Mouse (Mus musculus) stomach, embryonic 15.5 days (tissue): ENCODE data around the gene Spin1. TPM values are rescaled to one million over a fixed set of nuclear protein-coding genes. Genes with fewer than 3 reads are reported as not detected.
A peak's percentile ranks its signal among the peaks of the same experiment; 100 is the strongest.
"Not testable (repeated sequence)": the region's sequence is repeated elsewhere in the genome, so short reads cannot be mapped to it uniquely, and the experiment has no call there.

Source experiments
- ATAC-seq: fragments of 200-750 bp; cut with Nextera tagmentation; 2 replicates; pipeline ENCODE4 v1.8.0; 2017; ENCODE audit warnings: low read depth, moderate number of reproducible peaks, moderate TSS enrichment; ENCODE audit not compliant: insufficient read depth, low FRiP score
- H3K27ac ChIP-seq: fragments of 300-500 bp; sonication (generic); 2 replicates; pipeline ENCODE4 v1.5.1; 2015; ENCODE audit warnings: mild to moderate bottlenecking, inconsistent platforms
- H3K27me3 ChIP-seq: fragments of 300-500 bp; sonication (generic); replicated peaks from 2 replicates; pipeline ENCODE4 v1.6.1; 2015; ENCODE audit warnings: inconsistent platforms
- H3K36me3 ChIP-seq: fragments of 300-500 bp; sonication (generic); 2 replicates; pipeline ENCODE4 v1.6.1; 2015; ENCODE audit warnings: inconsistent platforms
- H3K4me1 ChIP-seq: fragments of 300-500 bp; sonication (generic); 2 replicates; pipeline ENCODE4 v1.6.1; 2015; ENCODE audit warnings: inconsistent platforms
- H3K4me2 ChIP-seq: fragments of 300-500 bp; sonication (generic); 2 replicates; pipeline ENCODE4 v1.6.1; 2015; ENCODE audit warnings: mild to moderate bottlenecking, inconsistent platforms
- H3K4me3 ChIP-seq: fragments of 300-500 bp; sonication (generic); replicated peaks from 2 replicates; pipeline ENCODE4 v1.5.1; 2015; ENCODE audit warnings: inconsistent platforms
- H3K9ac ChIP-seq: fragments of 300-500 bp; sonication (generic); 2 replicates; pipeline ENCODE4 v1.6.1; 2015; ENCODE audit warnings: inconsistent platforms
- H3K9me3 ChIP-seq: fragments of 300-500 bp; sonication (generic); 2 replicates; pipeline ENCODE4 v1.6.1; 2016; ENCODE audit warnings: inconsistent platforms
- WGBS: fragments of 180-500 bp; shearing (Covaris S2); methylation state at CpG from one replicate; pipeline ENCODE4 v1.1.7; 2015; 5-methylcytosine and 5-hydroxymethylcytosine counted together
- polyA plus RNA-seq: library from polyadenylated mRNA; unstranded; fragments of >200 nt; fragmentation: Nextera tagmentation; extraction: Ambion mirVana; gene quantifications from 2 replicates; pipeline ENCODE4 v1.2.1, GENCODE M21; 2015

The Spin1 gene
- polyA plus RNA-seq, 1 experiment from 2014 or later: 67.9 TPM

DNA sequence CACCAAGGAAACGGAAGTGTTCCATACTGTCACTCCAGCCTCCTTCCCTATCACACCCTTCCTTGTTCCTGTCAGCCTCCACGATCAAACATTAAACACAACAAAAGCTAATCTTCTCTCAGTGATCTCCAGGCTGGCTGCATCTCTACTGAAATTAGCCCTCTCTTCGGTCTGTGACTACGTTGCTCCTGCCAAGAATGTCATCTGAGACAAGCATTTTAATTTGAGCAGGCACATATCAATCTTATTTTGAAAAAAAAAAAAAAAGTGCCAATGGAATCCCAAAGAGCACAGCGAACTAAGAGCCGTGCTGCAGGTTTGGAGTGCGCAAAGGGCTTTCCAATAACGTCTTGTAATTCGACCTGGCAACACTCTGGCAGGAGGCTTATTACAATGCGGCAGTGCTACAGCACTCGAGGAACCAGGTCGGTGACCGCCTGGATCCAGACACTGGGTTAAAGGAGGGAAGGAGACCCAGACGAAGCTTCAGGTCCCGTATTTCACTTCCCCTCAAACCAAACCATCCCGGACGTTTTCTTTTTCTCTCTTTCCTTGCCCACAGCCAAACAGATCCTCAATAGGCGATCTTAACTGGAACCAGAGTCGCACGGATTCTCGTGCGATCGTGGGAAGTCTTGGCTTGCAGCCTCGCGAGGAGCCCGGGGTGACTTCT lies 984 bp upstream of the Spin1 start:
- no peak for ATAC-seq
- H3K36me3 ChIP-seq: no peaks in the 10 kb centered on the region

DNA sequence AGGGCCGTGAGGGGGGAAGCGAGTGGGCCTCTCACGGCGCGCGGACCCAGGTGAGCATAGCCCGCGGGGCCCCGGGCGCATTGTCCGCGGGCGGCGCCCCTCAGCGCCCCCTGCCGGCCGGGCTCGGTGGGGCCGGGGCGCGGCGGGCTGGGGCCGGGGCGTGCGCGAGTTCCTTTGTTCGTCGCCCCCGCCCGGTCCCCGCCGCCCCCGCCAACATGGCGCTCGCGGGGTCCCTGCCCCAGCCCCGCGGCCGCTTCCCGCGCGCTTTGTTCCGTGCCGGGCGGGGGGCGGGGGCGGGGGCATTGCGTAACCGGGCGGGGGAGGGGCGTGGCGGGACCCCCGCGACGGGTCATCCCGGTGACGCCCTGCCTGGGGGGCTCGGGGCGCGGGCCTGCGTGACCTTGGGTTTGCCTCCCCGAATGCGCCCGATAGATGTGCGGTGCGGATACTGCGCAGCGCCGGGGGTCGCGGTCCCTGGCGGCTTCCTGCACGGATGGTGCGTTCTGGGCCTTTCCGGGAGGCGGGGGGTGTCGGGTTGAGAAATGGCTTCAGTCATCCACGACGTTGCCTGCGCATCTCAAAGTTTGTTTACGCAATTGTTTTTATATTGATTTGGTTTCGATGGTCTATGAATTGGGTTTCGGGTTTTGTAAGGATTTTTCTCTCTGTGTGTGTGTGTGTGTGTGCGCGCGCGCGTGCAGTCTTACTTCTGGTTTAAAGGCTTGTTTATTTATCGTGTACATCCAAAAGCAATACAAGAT lies 516 bp downstream of the Spin1 start:
- H3K4me1 ChIP-seq: peaks cover 10% of the 10 kb centered on the region
- peak; percentile 14; the same call in 1 of the 2 replicates for ATAC-seq
- H3K9ac ChIP-seq: peak overlapping the region; percentile 88

More for the DNA sequence above, 984 bp upstream of the Spin1 start:
- Histone ChIP-seq H3K4me3 (peak overlapping the region; percentile 73), H3K27me3 (no peaks in the 10 kb centered on the region), H3K4me1 (peaks cover 10% of the 10 kb centered on the region), H3K27ac (peak overlapping the region; percentile 92), H3K4me2 (peak overlapping the region; percentile 95), H3K9ac (peak overlapping the region; percentile 51), H3K9me3 (no peaks in the 10 kb centered on the region)
- WGBS: 4% methylated on average over 26 of the region's 26 CpGs

DNA sequence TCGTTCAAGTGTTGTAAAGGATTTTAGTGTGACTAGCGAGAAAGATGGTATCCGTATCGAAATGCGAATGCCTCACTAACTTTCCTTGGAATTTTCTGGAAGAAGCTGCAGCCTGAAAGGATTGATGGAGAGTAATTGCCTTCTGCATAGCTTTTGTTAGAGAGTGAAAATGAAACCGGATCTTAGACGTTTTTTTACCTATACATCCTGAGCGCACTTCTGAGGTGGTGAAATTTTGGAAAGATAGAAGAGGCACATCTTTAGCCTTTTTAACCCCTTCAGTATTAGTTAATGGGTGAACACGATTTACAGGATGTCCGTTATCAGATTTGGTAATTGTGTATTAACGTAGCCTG lies 1.1 kb downstream of the Spin1 start:
- no peak for ATAC-seq

More for the DNA sequence above, 516 bp downstream of the Spin1 start:
- Histone ChIP-seq H3K9me3 (no peaks in the 10 kb centered on the region), H3K4me3 (peak overlapping the region; percentile 73), H3K27ac (peak overlapping the region; percentile 96), H3K4me2 (peak overlapping the region; percentile 95), H3K36me3 (no peaks in the 10 kb centered on the region), H3K27me3 (no peaks in the 10 kb centered on the region)
- WGBS: under 1% methylated on average over 45 of the region's 89 CpGs

DNA sequence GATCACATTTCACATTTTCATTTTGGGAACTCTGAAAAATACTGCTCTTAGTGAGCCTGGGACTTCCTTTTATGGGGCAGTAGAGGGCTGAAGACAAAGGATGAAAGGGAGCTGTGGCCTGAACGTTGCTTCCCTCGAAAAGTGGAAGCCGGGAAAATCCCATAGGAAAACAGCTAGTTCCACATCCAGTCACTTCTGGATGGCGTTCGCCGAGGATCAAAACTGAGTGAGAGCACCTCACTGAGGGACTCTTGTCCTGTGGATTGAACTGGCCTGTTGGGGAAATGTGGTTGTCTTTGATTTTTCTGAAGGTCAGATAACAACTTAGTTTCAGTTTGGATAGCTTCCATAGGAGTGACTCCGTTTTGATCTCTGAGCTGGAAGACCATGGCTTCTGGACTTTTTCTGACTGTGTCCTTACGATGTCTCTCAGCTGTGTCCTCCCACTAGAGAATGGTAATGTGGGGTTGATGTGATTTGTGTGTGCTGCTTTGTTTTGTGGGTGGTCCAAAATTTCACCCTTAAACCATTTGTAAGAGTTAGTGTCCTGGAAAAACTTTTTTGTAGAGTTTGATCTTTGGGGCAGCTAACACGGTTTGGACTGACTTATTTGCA lies 2.5 kb downstream of the Spin1 start:
- H3K4me2 ChIP-seq: peak overlapping the region; percentile 2; the same call in 1 of the 2 replicates
- H3K27me3 ChIP-seq: no peaks in the 10 kb centered on the region
- peaks cover 10% of the 10 kb centered on the region for H3K4me1 ChIP-seq
- WGBS: 70% methylated on average over 9 of the region's 9 CpGs
- H3K9me3 ChIP-seq: no peaks in the 10 kb centered on the region
- peak overlapping the region; percentile 36; the same call in 1 of the 2 replicates for H3K27ac ChIP-seq
- ATAC-seq: no peak
- no peak overlapping the region for H3K9ac ChIP-seq
- H3K36me3 ChIP-seq: no peaks in the 10 kb centered on the region
- H3K4me3 ChIP-seq: no peak overlapping the region

More for the DNA sequence above, 1.1 kb downstream of the Spin1 start:
- peak overlapping the region; percentile 73 for H3K4me3 ChIP-seq
- no peaks in the 10 kb centered on the region for H3K27me3 ChIP-seq
- H3K9ac ChIP-seq: peak overlapping the region; percentile 88; the same call in 1 of the 2 replicates
- WGBS: 11% methylated on average over 11 of the region's 11 CpGs
- peak overlapping the region; percentile 95 for H3K4me2 ChIP-seq
- no peaks in the 10 kb centered on the region for H3K9me3 ChIP-seq
- H3K4me1 ChIP-seq: peaks cover 10% of the 10 kb centered on the region
- no peaks in the 10 kb centered on the region for H3K36me3 ChIP-seq
- H3K27ac ChIP-seq: peak overlapping the region; percentile 96

DNA sequence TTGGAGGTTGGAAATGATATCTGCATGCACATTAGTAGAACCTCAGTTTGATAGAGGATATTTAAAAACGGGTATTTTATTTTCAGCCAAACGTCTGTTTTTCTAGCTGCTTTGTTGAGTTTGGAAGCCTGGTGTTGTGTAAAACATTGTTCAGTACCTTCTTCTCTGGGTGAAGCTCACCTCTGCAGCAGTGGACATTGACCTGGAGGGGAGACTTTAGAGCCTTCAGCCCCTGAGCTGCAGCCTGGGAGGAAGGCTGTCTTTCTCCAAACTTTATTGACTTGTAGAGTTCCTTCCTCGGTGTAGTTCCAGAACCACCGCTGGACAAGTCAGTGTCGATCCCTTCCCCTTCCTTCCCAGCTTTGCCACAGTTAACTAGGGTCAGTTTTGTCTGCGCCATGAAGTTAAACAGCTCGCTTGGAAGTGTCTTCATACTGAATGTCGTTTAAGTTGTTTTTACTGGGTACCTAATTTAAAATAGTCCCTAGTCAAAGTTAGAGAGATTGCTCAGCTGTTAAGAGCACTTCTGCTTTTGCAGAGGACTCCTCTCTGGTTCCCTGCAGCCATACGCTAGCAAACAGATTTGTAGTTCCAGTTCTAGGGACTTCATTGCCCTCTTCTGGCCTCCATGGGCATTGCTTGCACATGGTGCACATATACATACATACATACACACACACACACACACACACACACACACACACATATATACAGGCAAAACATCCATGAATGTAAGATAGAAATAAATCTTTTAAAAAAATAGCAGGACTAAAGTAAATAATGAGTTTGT lies 3.4 kb downstream of the Spin1 start:
- H3K27ac ChIP-seq: no peak overlapping the region

DNA sequence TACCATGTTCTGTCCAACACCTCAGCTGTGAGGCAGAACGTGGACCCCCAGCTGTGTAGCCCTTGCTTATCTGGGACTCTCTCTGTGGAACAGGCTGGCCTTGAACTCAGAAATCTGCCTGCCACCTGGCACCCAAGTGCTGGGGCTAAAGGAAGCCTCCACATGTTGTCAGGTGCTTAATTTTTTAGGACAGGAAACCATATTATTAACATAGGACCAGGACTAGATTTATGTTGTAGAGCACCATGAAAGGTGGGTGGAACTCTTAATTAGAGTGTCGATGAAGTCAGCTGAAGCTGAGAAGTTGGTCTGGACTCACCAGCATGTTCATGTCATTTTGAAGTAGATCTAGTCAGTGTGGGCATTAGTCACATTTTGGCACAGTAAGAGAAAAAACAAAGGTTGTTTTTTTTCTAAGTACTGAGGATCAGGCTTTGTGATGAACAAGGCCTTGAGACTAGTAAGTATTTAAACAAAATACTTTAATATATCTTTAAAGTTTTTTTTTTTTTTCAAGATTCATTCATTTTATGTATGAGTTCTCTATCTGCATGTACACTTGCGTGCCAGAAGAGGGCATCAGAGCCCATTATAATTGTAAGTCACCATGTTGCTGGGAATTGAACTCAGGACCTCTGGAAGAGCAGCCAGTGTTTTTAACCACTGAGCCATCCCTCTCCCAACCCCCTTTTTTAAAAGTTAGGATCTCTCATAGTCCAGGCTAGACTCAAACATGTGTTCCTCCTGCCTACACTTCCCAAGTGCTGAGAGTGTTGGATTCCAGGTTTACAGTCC lies 5.4 kb downstream of the Spin1 start:
- no peak overlapping the region for H3K27ac ChIP-seq
- no peaks in the 10 kb centered on the region for H3K9me3 ChIP-seq
- no peaks in the 10 kb centered on the region; the same call in 1 of the 2 replicates for H3K4me1 ChIP-seq
- WGBS: 92% methylated on average over 3 of the region's 3 CpGs
- H3K27me3 ChIP-seq: no peaks in the 10 kb centered on the region
- H3K4me2 ChIP-seq: no peak overlapping the region
- H3K4me3 ChIP-seq: no peak overlapping the region
- peaks cover 5% of the 10 kb centered on the region for H3K36me3 ChIP-seq
- no peak for ATAC-seq
- H3K9ac ChIP-seq: no peak overlapping the region

More for the DNA sequence above, 3.4 kb downstream of the Spin1 start:
- H3K9ac ChIP-seq: no peak overlapping the region
- H3K27me3 ChIP-seq: no peaks in the 10 kb centered on the region
- no peak overlapping the region for H3K4me3 ChIP-seq
- ATAC-seq: no peak
- H3K4me1 ChIP-seq: peaks cover 5% of the 10 kb centered on the region
- no peaks in the 10 kb centered on the region for H3K36me3 ChIP-seq
- no peaks in the 10 kb centered on the region for H3K9me3 ChIP-seq
- 97% methylated on average over 9 of the region's 9 CpGs for WGBS
- no peak overlapping the region for H3K4me2 ChIP-seq

DNA sequence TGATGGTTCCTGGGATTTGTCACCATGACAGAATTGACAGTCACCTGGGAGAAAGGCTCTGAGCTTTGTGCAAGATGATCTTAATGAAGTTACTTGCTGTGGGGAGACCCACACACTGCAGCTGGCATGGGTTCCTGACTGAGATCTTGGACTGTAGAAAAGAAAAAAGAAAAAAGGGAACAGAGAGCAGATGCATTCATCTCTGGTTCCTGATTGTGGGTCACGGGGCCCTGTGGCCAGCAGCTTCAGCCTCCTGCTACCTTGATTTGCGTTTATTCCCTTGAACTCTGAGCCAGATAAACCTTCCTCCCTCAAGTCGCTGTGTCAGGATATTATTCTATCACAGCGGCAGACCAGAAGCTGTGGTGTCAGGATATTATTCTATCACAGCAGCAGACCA lies 6.1 kb downstream of the Spin1 start:
- no peak overlapping the region for H3K4me2 ChIP-seq
- H3K27me3 ChIP-seq: no peaks in the 10 kb centered on the region
- WGBS: 88% methylated on average over 4 of the region's 4 CpGs
- ATAC-seq: no peak
- H3K9me3 ChIP-seq: no peaks in the 10 kb centered on the region
- no peak overlapping the region for H3K9ac ChIP-seq
- no peak overlapping the region for H3K4me3 ChIP-seq
- peaks cover 5% of the 10 kb centered on the region for H3K36me3 ChIP-seq
- H3K27ac ChIP-seq: no peak overlapping the region
- no peaks in the 10 kb centered on the region; the same call in 1 of the 2 replicates for H3K4me1 ChIP-seq

DNA sequence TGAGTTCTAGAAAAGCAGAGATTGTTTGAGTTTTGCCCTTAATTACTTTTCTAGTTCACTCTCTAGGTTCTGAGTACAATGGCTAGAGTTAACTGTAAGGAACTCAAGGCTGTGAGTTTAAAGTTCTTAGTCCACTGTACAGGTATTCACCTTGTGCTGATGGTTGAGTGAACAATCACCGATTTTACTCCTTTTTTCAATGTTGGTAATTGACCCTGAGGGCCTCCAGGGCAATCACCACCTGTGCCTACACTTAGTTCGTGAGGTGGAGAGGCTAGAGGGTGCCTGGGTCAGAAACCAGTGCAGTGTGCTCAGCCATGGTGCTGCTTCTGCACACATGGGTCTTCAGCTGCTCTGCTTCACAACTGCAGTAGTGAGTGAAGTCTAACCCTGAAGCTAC lies 8.8 kb downstream of the Spin1 start:
- H3K9ac ChIP-seq: no peak overlapping the region
- H3K4me2 ChIP-seq: no peak overlapping the region
- no peak overlapping the region for H3K4me3 ChIP-seq
- H3K9me3 ChIP-seq: no peaks in the 10 kb centered on the region
- H3K36me3 ChIP-seq: peaks cover 14% of the 10 kb centered on the region
- H3K4me1 ChIP-seq: no peaks in the 10 kb centered on the region
- H3K27ac ChIP-seq: no peak overlapping the region
- ATAC-seq: no peak
- 93% methylated on average over 2 of the region's 2 CpGs for WGBS
- no peaks in the 10 kb centered on the region for H3K27me3 ChIP-seq

DNA sequence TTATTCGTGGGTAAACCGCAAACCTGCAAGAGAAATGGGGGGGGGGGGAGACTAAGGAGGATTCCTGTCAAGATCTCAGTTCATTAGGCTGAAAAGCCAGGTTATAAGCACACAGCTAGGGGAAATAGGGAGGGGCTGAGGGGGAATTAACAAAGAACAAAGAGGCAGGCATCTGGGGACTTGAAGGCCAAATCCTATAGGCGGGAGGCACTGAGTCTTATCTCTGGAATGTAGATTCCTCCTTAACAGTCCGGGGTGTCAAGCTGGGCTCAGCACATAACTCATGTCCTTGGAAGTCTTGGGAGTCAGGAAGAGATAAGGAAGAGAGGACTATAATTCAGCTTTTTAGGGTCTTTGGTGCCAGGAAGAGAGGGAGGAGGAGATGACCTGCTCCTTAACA lies 13.7 kb downstream of the Spin1 start:
- not testable (repeated sequence) for H3K27me3 ChIP-seq, H3K4me2 ChIP-seq, H3K4me3 ChIP-seq, ATAC-seq, H3K27ac ChIP-seq, H3K9me3 ChIP-seq, H3K9ac ChIP-seq
- H3K36me3 ChIP-seq: peaks cover 14% of the 10 kb centered on the region
- 41% methylated on average over 4 of the region's 4 CpGs for WGBS
- peaks cover 11% of the 10 kb centered on the region; the same call in 1 of the 2 replicates for H3K4me1 ChIP-seq

DNA sequence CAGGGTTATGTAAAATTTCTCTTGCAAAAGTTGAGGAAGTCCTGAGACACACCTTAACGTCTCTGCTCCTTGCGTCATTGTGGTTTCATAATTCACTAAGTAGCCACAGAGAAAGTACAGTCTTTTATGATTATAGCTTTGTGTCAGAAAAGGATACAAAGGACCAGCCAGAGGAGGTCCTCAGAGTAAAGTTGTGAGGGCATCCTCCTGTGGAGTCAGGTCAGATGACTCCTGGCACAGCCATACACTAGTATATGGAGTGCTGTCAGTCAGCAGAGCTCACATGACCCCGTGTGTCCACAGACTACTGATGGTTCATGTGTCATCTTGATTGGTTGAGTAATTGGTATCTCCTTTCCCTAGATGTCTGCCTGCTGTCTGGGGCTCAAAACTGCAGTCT lies 15.1 kb downstream of the Spin1 start:
- WGBS: 82% methylated on average over 3 of the region's 3 CpGs
- Histone ChIP-seq H3K36me3 (peaks cover 8% of the 10 kb centered on the region), H3K27me3 (no peaks in the 10 kb centered on the region), H3K9ac (no peak overlapping the region), H3K4me1 (peaks cover 24% of the 10 kb centered on the region), H3K27ac (no peak overlapping the region), H3K4me2 (no peak overlapping the region), H3K4me3 (no peak overlapping the region), H3K9me3 (no peaks in the 10 kb centered on the region)
- ATAC-seq: no peak

DNA sequence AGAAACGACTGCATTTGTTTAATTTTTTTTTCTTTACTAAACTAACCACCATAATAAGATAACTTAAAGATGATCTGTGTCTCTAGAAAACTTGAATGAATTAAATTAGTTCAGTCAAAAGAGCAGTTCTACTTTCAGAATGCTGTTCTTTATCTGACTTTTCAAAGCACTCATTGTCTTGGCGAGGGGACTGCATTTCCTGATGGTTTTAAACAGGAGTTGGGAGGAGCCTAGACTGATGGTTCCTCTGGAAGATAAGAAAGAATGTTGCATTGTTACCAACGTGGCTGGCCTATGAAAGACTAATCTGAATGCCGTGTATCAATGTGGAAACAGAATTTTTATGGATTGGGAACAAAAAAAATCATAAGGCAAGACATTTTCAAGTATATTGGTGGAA lies 20.1 kb downstream of the Spin1 start:
- Histone ChIP-seq H3K4me3 (no peak overlapping the region), H3K27ac (no peak overlapping the region), H3K9me3 (no peaks in the 10 kb centered on the region), H3K4me1 (peaks cover 24% of the 10 kb centered on the region), H3K4me2 (no peak overlapping the region), H3K36me3 (no peaks in the 10 kb centered on the region), H3K27me3 (no peaks in the 10 kb centered on the region), H3K9ac (no peak overlapping the region)
- WGBS: 21% methylated on average over 4 of the region's 4 CpGs
- no peak for ATAC-seq
